Mouse (Mus musculus): Measurements from ENCODE around the gene Sptbn4. TPM values are rescaled to one million over a fixed set of nuclear protein-coding genes. Genes with fewer than 3 reads are reported as not detected.
A peak's percentile ranks its signal among the peaks of the same experiment; 100 is the strongest.

The Sptbn4 gene
- total and polyA plus RNA-seq, 2 experiments = 0.06 TPM; not detected in 1

DNA sequence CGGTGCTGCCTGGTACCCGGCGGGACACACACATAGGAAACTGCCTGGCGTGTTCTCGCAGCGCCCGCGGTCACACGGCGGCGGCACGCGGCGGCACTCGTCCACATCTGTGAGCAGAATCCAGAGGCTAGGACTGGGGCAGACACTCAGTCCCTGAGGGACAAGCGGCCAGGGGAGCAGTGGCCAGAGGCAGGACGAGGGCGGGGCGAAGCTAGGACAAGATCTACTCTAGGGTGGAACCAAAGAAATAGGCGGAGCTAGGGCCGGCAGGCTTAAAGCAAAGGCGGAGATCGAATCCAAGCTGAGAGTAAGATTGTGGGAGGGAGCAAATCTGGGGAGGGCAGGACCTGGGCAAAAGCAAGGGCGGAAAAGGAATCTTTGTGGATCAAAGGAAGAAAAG is 121.8 kb downstream of the Sptbn4 start:
- Histone ChIP-seq H3K4me3 (ENCODE audit: insufficient read depth, low read depth, low read length) (no peak overlapping the region), H3K36me3 (ENCODE audit: control insufficient read depth, insufficient read depth, low read length) (no peaks in the 10 kb centered on the region), H3K79me2 (ENCODE audit: control insufficient read depth, insufficient read depth, low read length) (no peaks in the 10 kb centered on the region), H3K27ac (replicated peaks; ENCODE audit: insufficient read depth, low read depth, low read length) (no peak overlapping the region), H3K9ac (ENCODE audit: low read depth, low read length) (peak overlapping the region; percentile 2; the same call in 1 of the 2 replicates), H3K27me3 (ENCODE audit: control insufficient read depth, insufficient read depth, low read length) (peaks cover 5% of the 10 kb centered on the region), H3K4me1 (ENCODE audit: control insufficient read depth, insufficient read depth, low read length) (peaks cover 2% of the 10 kb centered on the region)
- TF ChIP-seq CTCF (IDR thresholded peaks at IDR 0.05; ENCODE audit: low read depth, low read length) = no peak
- WGBS = 13% methylated on average over 24 of the region's 24 CpGs
- DNase-seq (ENCODE audit: extremely low read depth, low read depth, low spot score) = peak; percentile 61

DNA sequence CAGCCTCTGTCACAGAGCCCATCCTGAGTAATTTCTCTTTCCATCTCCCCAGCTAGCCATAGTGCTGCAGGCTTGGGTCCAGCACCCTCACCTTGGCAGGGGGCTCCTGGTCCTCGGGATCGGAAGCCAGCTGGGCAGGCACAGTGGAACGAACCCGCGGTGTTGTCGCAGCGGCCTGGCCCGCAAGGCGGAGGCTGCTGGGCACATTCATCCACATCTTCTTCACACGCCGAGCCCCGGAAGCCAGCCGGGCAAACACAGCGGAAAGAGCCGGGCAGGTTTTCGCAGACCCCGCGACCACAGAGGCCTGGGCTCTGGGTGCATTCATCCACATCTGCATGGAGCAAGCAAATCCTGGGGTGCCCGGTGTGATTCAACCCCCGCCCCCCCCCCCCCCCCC is 122.6 kb downstream of the Sptbn4 start:
- WGBS = 73% methylated on average over 18 of the region's 20 CpGs
- H3K4me1 ChIP-seq (ENCODE audit: control insufficient read depth, insufficient read depth, low read length) = peaks cover 2% of the 10 kb centered on the region
- no peak for TF ChIP-seq POLR2A (IDR thresholded peaks at IDR 0.05; ENCODE audit: extremely low read depth, insufficient read depth, low read length)
- TF ChIP-seq CTCF (IDR thresholded peaks at IDR 0.05; ENCODE audit: low read depth, low read length) = no peak
- no peaks in the 10 kb centered on the region for H3K79me2 ChIP-seq (ENCODE audit: control insufficient read depth, insufficient read depth, low read length)
- H3K27me3 ChIP-seq (ENCODE audit: control insufficient read depth, insufficient read depth, low read length) = peaks cover 5% of the 10 kb centered on the region; the same call in 1 of the 2 replicates
- no peak for DNase-seq (ENCODE audit: extremely low read depth, low read depth, low spot score)
- H3K9ac ChIP-seq (ENCODE audit: low read depth, low read length) = no peak overlapping the region
- H3K27ac ChIP-seq (replicated peaks; ENCODE audit: insufficient read depth, low read depth, low read length) = no peak overlapping the region
- H3K4me3 ChIP-seq (ENCODE audit: insufficient read depth, low read depth, low read length) = no peak overlapping the region
- H3K36me3 ChIP-seq (ENCODE audit: control insufficient read depth, insufficient read depth, low read length) = no peaks in the 10 kb centered on the region

DNA sequence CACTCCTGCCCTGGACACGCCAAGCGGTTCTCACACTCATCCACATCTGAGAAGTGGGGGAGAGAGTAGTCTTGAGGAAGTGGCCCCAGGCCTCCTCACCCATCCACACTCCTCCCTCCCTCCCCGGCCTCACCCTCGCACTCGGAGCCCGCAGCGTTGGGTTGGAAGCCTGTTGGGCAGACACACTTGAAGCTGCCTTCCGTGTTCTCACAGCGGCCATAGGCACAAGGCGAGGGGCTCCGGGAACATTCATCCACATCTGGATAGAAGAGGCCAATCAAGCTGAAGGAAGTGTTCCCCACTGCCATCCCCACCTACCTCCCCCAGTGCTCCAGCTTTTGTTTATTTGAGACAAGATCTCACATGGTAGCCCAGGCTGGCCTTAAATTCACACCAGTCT is 123.3 kb downstream of the Sptbn4 start:
- Histone ChIP-seq H3K4me1 (ENCODE audit: control insufficient read depth, insufficient read depth, low read length) (peaks cover 2% of the 10 kb centered on the region; the same call in 1 of the 2 replicates), H3K79me2 (ENCODE audit: control insufficient read depth, insufficient read depth, low read length) (no peaks in the 10 kb centered on the region), H3K27me3 (ENCODE audit: control insufficient read depth, insufficient read depth, low read length) (no peaks in the 10 kb centered on the region), H3K9ac (ENCODE audit: low read depth, low read length) (no peak overlapping the region), H3K4me3 (ENCODE audit: insufficient read depth, low read depth, low read length) (no peak overlapping the region), H3K36me3 (ENCODE audit: control insufficient read depth, insufficient read depth, low read length) (no peaks in the 10 kb centered on the region), H3K27ac (replicated peaks; ENCODE audit: insufficient read depth, low read depth, low read length) (no peak overlapping the region)
- TF ChIP-seq CTCF (IDR thresholded peaks at IDR 0.05; ENCODE audit: low read depth, low read length) (no peak), POLR2A (IDR thresholded peaks at IDR 0.05; ENCODE audit: extremely low read depth, insufficient read depth, low read length) (no peak)
- DNase-seq (ENCODE audit: extremely low read depth, low read depth, low spot score) = no peak
- WGBS = 97% methylated on average over 11 of the region's 11 CpGs

DNA sequence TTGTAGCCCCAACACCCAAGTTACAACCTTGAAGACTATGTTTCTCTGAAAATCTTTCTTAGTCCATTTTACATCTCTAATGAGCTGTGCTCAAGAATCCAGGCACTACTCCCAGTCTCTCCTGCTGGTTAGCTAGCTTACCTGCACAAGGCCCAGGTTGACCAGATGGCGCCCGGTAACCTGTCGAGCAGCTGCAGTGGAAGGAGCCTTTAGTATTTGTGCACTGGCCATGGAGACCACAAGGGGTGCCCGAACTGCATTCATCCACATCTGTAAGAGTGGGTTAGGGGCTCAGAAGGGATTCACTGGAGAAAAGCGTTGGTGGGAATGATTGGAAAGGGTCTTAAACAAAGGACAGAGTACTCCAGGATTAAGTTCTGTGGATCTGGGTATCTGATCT is 124.5 kb downstream of the Sptbn4 start:
- Histone ChIP-seq H3K36me3 (ENCODE audit: control insufficient read depth, insufficient read depth, low read length) (no peaks in the 10 kb centered on the region), H3K27me3 (ENCODE audit: control insufficient read depth, insufficient read depth, low read length) (no peaks in the 10 kb centered on the region), H3K4me3 (ENCODE audit: insufficient read depth, low read depth, low read length) (no peak overlapping the region), H3K4me1 (ENCODE audit: control insufficient read depth, insufficient read depth, low read length) (peaks cover 2% of the 10 kb centered on the region; the same call in 1 of the 2 replicates), H3K9ac (ENCODE audit: low read depth, low read length) (no peak overlapping the region), H3K79me2 (ENCODE audit: control insufficient read depth, insufficient read depth, low read length) (no peaks in the 10 kb centered on the region), H3K27ac (replicated peaks; ENCODE audit: insufficient read depth, low read depth, low read length) (no peak overlapping the region)
- no peak for TF ChIP-seq CTCF (IDR thresholded peaks at IDR 0.05; ENCODE audit: low read depth, low read length)
- TF ChIP-seq POLR2A (IDR thresholded peaks at IDR 0.05; ENCODE audit: extremely low read depth, insufficient read depth, low read length) = no peak
- no peak for DNase-seq (ENCODE audit: extremely low read depth, low read depth, low spot score)
- 94% methylated on average over 5 of the region's 5 CpGs for WGBS

DNA sequence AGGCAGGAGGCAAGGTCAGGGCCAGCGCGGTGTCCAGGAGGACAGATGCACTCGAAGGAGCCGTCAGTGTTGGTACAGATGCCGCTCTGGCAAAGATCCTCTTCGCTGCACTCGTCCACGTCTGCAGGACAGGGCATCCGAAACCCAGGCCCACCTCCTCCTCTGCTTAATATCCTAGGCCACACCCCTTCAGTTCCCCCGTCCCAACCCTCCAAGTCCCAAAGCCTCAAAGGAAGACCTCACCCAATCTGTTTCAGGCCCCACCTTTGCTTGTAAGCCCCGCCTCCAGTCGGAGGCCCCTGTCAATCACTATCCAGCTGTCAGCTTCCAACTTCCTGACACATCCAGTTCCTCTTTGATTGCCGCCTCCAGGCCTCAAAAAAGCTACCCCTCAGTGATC is 125.2 kb downstream of the Sptbn4 start:
- no peak overlapping the region for H3K27ac ChIP-seq (replicated peaks; ENCODE audit: insufficient read depth, low read depth, low read length)
- WGBS = 63% methylated on average over 13 of the region's 13 CpGs
- peaks cover 2% of the 10 kb centered on the region; the same call in 1 of the 2 replicates for H3K4me1 ChIP-seq (ENCODE audit: control insufficient read depth, insufficient read depth, low read length)
- DNase-seq (ENCODE audit: extremely low read depth, low read depth, low spot score) = no peak
- H3K79me2 ChIP-seq (ENCODE audit: control insufficient read depth, insufficient read depth, low read length) = no peaks in the 10 kb centered on the region
- TF ChIP-seq CTCF (IDR thresholded peaks at IDR 0.05; ENCODE audit: low read depth, low read length) (no peak), POLR2A (IDR thresholded peaks at IDR 0.05; ENCODE audit: extremely low read depth, insufficient read depth, low read length) (no peak)
- no peak overlapping the region for H3K9ac ChIP-seq (ENCODE audit: low read depth, low read length)
- H3K4me3 ChIP-seq (ENCODE audit: insufficient read depth, low read depth, low read length) = no peak overlapping the region
- no peaks in the 10 kb centered on the region for H3K36me3 ChIP-seq (ENCODE audit: control insufficient read depth, insufficient read depth, low read length)
- H3K27me3 ChIP-seq (ENCODE audit: control insufficient read depth, insufficient read depth, low read length) = no peaks in the 10 kb centered on the region

DNA sequence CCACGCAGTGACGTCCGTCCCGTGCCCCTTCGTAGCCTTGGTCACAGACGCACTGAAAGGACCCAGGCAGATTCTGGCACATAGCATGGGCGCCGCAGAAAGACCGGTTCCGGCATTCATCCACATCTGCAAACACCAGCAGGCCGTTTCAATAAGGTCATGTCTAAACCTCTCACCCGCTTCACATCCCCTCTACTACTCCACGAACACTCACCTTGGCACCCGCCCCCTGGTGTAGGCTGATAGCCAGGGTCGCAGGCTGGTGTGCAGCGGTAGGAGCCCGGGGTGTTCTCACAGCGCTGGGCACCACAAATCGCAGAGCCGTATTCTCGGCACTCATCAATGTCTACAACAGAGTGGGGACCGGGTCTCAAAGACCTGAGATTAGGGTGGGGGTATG is 128.1 kb downstream of the Sptbn4 start:
- TF ChIP-seq POLR2A (IDR thresholded peaks at IDR 0.05; ENCODE audit: extremely low read depth, insufficient read depth, low read length) (no peak), CTCF (IDR thresholded peaks at IDR 0.05; ENCODE audit: low read depth, low read length) (no peak)
- Histone ChIP-seq H3K4me3 (ENCODE audit: insufficient read depth, low read depth, low read length) (no peak overlapping the region), H3K4me1 (ENCODE audit: control insufficient read depth, insufficient read depth, low read length) (no peaks in the 10 kb centered on the region), H3K27ac (replicated peaks; ENCODE audit: insufficient read depth, low read depth, low read length) (no peak overlapping the region), H3K27me3 (ENCODE audit: control insufficient read depth, insufficient read depth, low read length) (no peaks in the 10 kb centered on the region), H3K9ac (ENCODE audit: low read depth, low read length) (no peak overlapping the region), H3K36me3 (ENCODE audit: control insufficient read depth, insufficient read depth, low read length) (no peaks in the 10 kb centered on the region), H3K79me2 (ENCODE audit: control insufficient read depth, insufficient read depth, low read length) (no peaks in the 10 kb centered on the region)
- 92% methylated on average over 22 of the region's 22 CpGs for WGBS
- no peak for DNase-seq (ENCODE audit: extremely low read depth, low read depth, low spot score)
